Mouse (Mus musculus): ENCODE data around the gene Ech1. TPM values are rescaled to one million over a fixed set of nuclear protein-coding genes. Genes with fewer than 3 reads are reported as not detected.

Ech1 gene
- polyA plus RNA-seq, 1 experiment = 291 TPM

DNA sequence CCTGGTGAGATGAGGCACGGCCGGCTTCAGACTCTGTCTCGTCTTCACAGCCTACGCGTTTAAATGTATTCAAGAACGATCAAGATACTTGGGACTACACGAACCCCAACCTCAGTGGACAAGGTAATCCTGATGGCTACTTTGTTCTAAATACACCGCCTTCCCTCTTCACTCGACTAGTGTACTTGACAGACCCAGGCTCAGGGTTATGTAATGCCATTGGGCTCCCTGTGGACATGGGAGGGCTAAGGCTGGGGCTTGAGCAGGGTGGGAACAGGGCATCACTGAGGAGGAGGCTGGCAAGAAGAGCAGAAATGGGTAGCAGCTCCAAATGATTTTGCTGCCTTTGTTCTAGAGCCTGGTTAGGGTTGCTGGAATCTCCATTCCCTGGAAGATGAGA, 9.8 kb upstream of the Ech1 start:
- H3K4me3 ChIP-seq (ENCODE audit: low read depth, low read length) = no peak overlapping the region
- no peaks in the 10 kb centered on the region for H3K27me3 ChIP-seq (ENCODE audit: control insufficient read depth, insufficient read depth, low read length)
- no peak overlapping the region for H3K27ac ChIP-seq (ENCODE audit: insufficient read depth, low read depth, low read length)
- H3K36me3 ChIP-seq (ENCODE audit: control insufficient read depth, insufficient read depth, low read length) = peaks cover 74% of the 10 kb centered on the region
- TF ChIP-seq CTCF (IDR thresholded peaks at IDR 0.05; ENCODE audit: extremely low read depth, insufficient read length, insufficient replicate concordance, low read depth, low read length) (no peak), POLR2A (IDR thresholded peaks at IDR 0.05; ENCODE audit: low read depth, low read length) (no peak)
- H3K4me1 ChIP-seq (ENCODE audit: control insufficient read depth, insufficient read depth, insufficient read length, low read length) = peaks cover 22% of the 10 kb centered on the region
- 82% methylated on average over 9 of the region's 9 CpGs for WGBS

DNA sequence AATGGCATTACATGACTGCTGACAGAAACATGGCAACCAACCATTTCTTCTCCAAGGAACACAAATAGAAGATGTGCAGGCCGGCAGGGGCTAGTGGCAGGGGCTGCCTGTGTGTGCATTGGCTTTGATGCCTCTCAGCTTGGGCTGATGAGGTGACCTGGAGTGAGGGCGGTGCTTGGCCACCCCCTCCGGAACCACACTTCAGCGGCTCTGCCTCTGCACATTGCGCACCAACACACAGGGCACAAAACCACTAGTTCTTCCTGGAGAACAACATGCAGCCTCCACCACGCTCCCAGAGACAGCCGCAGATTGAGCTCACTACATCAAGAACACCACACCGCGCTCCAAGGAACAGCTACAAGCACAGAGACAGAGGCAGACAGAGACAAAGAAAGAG, 8.8 kb upstream of the Ech1 start:
- Histone ChIP-seq H3K27ac (ENCODE audit: insufficient read depth, low read depth, low read length) (no peak overlapping the region), H3K27me3 (ENCODE audit: control insufficient read depth, insufficient read depth, low read length) (no peaks in the 10 kb centered on the region), H3K4me1 (ENCODE audit: control insufficient read depth, insufficient read depth, insufficient read length, low read length) (peaks cover 28% of the 10 kb centered on the region), H3K4me3 (ENCODE audit: low read depth, low read length) (no peak overlapping the region), H3K36me3 (ENCODE audit: control insufficient read depth, insufficient read depth, low read length) (peaks cover 83% of the 10 kb centered on the region)
- no peak for TF ChIP-seq CTCF (IDR thresholded peaks at IDR 0.05; ENCODE audit: extremely low read depth, insufficient read length, insufficient replicate concordance, low read depth, low read length)
- no peak for TF ChIP-seq POLR2A (IDR thresholded peaks at IDR 0.05; ENCODE audit: low read depth, low read length)
- 72% methylated on average over 9 of the region's 9 CpGs for WGBS

DNA sequence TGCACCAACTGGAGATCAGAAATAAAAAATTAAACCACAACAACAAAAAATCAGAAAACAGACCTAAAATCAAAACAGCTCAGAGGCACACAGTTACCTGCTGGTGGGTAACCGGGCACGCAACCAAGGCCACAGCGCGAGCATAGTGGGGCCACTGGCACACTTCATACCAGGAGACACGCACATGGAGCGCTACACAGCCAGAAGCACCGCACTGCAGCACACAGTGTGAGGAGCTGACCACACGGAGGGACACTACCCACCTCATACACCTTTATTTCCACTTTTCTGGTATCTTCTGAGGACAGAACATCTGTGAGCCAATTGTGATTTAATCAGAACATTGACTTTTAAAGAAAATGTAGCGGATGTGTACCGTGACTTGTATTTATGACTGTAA, 8.1 kb upstream of the Ech1 start:
- no peaks in the 10 kb centered on the region for H3K27me3 ChIP-seq (ENCODE audit: control insufficient read depth, insufficient read depth, low read length)
- H3K4me1 ChIP-seq (ENCODE audit: control insufficient read depth, insufficient read depth, insufficient read length, low read length) = peaks cover 31% of the 10 kb centered on the region
- H3K36me3 ChIP-seq (ENCODE audit: control insufficient read depth, insufficient read depth, low read length) = peaks cover 89% of the 10 kb centered on the region
- TF ChIP-seq POLR2A (IDR thresholded peaks at IDR 0.05; ENCODE audit: low read depth, low read length) = no peak
- no peak overlapping the region for H3K27ac ChIP-seq (ENCODE audit: insufficient read depth, low read depth, low read length)
- WGBS = 86% methylated on average over 10 of the region's 10 CpGs
- no peak overlapping the region for H3K4me3 ChIP-seq (ENCODE audit: low read depth, low read length)

DNA sequence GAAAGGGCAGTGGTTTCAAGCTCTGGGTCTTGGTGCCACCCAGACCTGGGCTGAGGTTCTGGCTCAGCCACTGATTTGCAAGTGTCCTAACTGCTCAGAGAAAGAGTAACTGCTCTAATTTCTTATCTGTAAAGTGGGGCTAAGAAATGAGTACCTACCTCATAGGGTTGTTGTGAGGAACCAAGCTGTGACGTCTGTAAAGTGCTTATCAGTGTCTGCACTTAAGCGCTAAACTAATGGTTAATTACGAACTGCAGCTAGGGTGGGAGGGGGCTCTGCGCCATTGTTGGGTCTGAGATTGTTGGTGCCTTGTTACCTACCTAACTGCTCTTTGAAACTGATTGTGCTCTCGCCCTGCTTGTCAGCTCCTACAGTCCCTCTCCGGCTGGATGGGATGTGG, 7.5 kb upstream of the Ech1 start:
- no peaks in the 10 kb centered on the region for H3K27me3 ChIP-seq (ENCODE audit: control insufficient read depth, insufficient read depth, low read length)
- peaks cover 33% of the 10 kb centered on the region for H3K4me1 ChIP-seq (ENCODE audit: control insufficient read depth, insufficient read depth, insufficient read length, low read length)
- no peak overlapping the region for H3K4me3 ChIP-seq (ENCODE audit: low read depth, low read length)
- peaks cover 92% of the 10 kb centered on the region for H3K36me3 ChIP-seq (ENCODE audit: control insufficient read depth, insufficient read depth, low read length)
- WGBS = 62% methylated on average over 6 of the region's 6 CpGs
- H3K27ac ChIP-seq (ENCODE audit: insufficient read depth, low read depth, low read length) = no peak overlapping the region
- TF ChIP-seq CTCF (IDR thresholded peaks at IDR 0.05; ENCODE audit: extremely low read depth, insufficient read length, insufficient replicate concordance, low read depth, low read length) = no peak
- TF ChIP-seq POLR2A (IDR thresholded peaks at IDR 0.05; ENCODE audit: low read depth, low read length) = no peak

DNA sequence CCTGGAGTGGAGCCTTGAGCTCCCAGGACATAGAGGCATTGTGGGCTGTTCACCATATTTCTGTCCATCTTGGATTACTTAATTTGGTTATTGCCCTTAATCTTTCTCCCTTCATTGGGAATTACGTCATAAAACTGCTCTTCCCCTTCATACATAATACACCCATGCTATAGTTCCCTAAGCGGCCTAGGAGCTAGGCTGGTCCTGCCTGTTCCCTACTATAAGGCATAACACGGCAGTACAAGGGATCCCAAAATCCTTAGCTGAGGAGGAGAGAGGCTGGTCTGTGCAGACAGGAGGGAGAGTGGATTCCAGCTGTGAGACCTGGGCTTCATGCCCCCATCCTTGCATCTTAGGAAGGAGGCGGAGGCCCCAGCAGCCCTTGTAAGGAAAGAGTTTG, 7.1 kb upstream of the Ech1 start:
- 59% methylated on average over 4 of the region's 4 CpGs for WGBS

DNA sequence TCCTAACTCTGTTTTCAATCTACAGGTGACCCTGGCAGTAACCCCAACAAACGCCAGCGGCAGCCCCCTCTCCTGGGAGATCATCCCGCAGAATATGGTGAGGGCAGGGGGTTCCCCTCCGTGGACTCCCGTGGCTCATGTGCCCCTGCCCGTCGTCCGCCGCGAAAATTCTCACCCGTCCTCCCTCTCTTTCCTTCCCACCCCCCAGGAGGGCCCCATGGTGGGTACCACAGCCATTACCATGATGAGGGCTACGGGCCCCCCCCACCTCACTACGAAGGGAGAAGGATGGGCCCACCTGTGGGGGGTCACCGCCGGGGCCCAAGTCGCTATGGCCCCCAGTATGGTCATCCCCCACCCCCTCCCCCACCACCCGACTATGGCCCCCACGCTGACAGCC, 6.6 kb upstream of the Ech1 start:
- Histone ChIP-seq H3K4me3 (ENCODE audit: low read depth, low read length) (no peak overlapping the region), H3K27ac (ENCODE audit: insufficient read depth, low read depth, low read length) (no peak overlapping the region), H3K36me3 (ENCODE audit: control insufficient read depth, insufficient read depth, low read length) (peaks cover 92% of the 10 kb centered on the region), H3K4me1 (ENCODE audit: control insufficient read depth, insufficient read depth, insufficient read length, low read length) (peaks cover 32% of the 10 kb centered on the region), H3K27me3 (ENCODE audit: control insufficient read depth, insufficient read depth, low read length) (no peaks in the 10 kb centered on the region)
- 77% methylated on average over 18 of the region's 18 CpGs for whole genome bisulfite sequencing
- TF ChIP-seq POLR2A (IDR thresholded peaks at IDR 0.05; ENCODE audit: low read depth, low read length) = no peak
- TF ChIP-seq CTCF (IDR thresholded peaks at IDR 0.05; ENCODE audit: extremely low read depth, insufficient read length, insufficient replicate concordance, low read depth, low read length) = no peak

More for the DNA sequence above, 7.1 kb upstream of the Ech1 start:
- Histone ChIP-seq H3K27me3 (ENCODE audit: control insufficient read depth, insufficient read depth, low read length) (no peaks in the 10 kb centered on the region), H3K27ac (ENCODE audit: insufficient read depth, low read depth, low read length) (no peak overlapping the region), H3K4me1 (ENCODE audit: control insufficient read depth, insufficient read depth, insufficient read length, low read length) (peaks cover 33% of the 10 kb centered on the region), H3K36me3 (ENCODE audit: control insufficient read depth, insufficient read depth, low read length) (peaks cover 95% of the 10 kb centered on the region), H3K4me3 (ENCODE audit: low read depth, low read length) (no peak overlapping the region)
- TF ChIP-seq CTCF (IDR thresholded peaks at IDR 0.05; ENCODE audit: extremely low read depth, insufficient read length, insufficient replicate concordance, low read depth, low read length) = no peak
- no peak for TF ChIP-seq POLR2A (IDR thresholded peaks at IDR 0.05; ENCODE audit: low read depth, low read length)

DNA sequence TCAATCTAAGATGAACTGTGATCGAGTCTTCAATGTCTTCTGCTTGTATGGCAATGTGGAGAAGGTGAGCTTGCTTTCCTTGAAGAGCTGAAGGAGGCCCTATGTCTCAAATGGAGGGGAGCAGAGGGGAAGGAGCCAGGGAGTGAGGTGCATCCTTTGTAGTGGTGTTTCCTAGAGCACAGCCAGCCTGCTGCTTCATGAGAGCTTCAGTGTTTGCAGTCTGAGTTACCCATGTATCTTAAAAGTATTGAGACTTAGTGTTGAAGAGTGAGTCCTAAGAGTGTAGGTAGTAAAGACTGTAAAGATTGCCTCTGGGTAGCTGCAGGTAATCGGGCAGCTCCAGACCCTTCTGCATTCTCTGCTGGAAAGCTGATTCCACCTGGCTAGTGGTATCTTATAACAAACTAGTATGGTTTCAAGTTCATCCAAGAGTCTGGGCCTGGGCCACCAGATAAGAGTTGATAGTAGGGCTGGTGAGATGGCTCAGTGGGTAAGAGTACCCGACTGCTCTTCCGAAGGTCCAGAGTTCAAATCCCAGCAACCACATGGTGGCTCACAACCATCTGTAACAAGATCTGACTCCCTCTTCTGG, 6.1 kb upstream of the Ech1 start:
- H3K27me3 ChIP-seq (ENCODE audit: control insufficient read depth, insufficient read depth, low read length) = no peaks in the 10 kb centered on the region
- H3K4me3 ChIP-seq (ENCODE audit: low read depth, low read length) = no peak overlapping the region
- 44% methylated on average over 4 of the region's 4 CpGs for WGBS
- peaks cover 86% of the 10 kb centered on the region for H3K36me3 ChIP-seq (ENCODE audit: control insufficient read depth, insufficient read depth, low read length)
- no peak for TF ChIP-seq POLR2A (IDR thresholded peaks at IDR 0.05; ENCODE audit: low read depth, low read length)
- no peak for TF ChIP-seq CTCF (IDR thresholded peaks at IDR 0.05; ENCODE audit: extremely low read depth, insufficient read length, insufficient replicate concordance, low read depth, low read length)
- peaks cover 28% of the 10 kb centered on the region for H3K4me1 ChIP-seq (ENCODE audit: control insufficient read depth, insufficient read depth, insufficient read length, low read length)
- H3K27ac ChIP-seq (ENCODE audit: insufficient read depth, low read depth, low read length) = no peak overlapping the region

Data from small intestine, adult 2 months (tissue).